Mouse (Mus musculus) testis, adult 2 months (tissue): ENCODE results near the gene Supt20. TPM values are rescaled to one million over a fixed set of nuclear protein-coding genes. Genes with fewer than 3 reads are reported as not detected.

Experiments used
- H3K27ac ChIP-seq: fragments of 200-500 bp; 2 replicates; pipeline ENCODE4 v1.5.1; 2012; ENCODE audit warnings: low read depth, low read length; ENCODE audit not compliant: control insufficient read depth, insufficient read depth
- H3K27me3 ChIP-seq: fragments of 200-500 bp; 2 replicates; pipeline ENCODE4 v1.6.1; 2012; ENCODE audit warnings: mild to moderate bottlenecking, low read length, moderate library complexity; ENCODE audit not compliant: control insufficient read depth, insufficient read depth
- H3K36me3 ChIP-seq: fragments of 200-500 bp; 2 replicates; pipeline ENCODE4 v1.6.1; 2012; ENCODE audit warnings: mild to moderate bottlenecking, low read length; ENCODE audit not compliant: control insufficient read depth, insufficient read depth
- H3K4me1 ChIP-seq: fragments of 200-500 bp; 2 replicates; pipeline ENCODE4 v1.6.1; 2012; ENCODE audit warnings: low read length; ENCODE audit not compliant: control insufficient read depth, insufficient read depth
- H3K4me3 ChIP-seq: fragments of 200-500 bp; 2 replicates; pipeline ENCODE4 v1.5.1; 2012; ENCODE audit warnings: low read depth, mild to moderate bottlenecking, low read length, moderate library complexity, mixed read lengths; ENCODE audit not compliant: control insufficient read depth
- CTCF ChIP-seq: fragments of 200-500 bp; IDR thresholded peaks from 2 replicates; pipeline ENCODE4 v1.5.1; 2012; ENCODE audit warnings: low read depth, mild to moderate bottlenecking, inconsistent platforms, low read length, moderate library complexity; ENCODE audit not compliant: control insufficient read depth, insufficient read depth, insufficient replicate concordance
- POLR2A ChIP-seq: fragments of 200-500 bp; IDR thresholded peaks from 2 replicates; pipeline ENCODE4 v1.6.1; 2012; ENCODE audit warnings: low read depth, mild to moderate bottlenecking, inconsistent platforms, low read length, moderate library complexity; ENCODE audit not compliant: control insufficient read depth
- polyA plus RNA-seq: library from polyadenylated mRNA; depleted of rRNA; stranded (reverse); fragments of >200 nt; gene quantifications from 2 replicates; pipeline ENCODE4 v1.2.3, GENCODE M21; 2012; rRNA removed

The Supt20 gene
- polyA plus RNA-seq, 1 experiment, result 286 TPM

GRCm38 (mm10) chr3:54775989-54776631 lies 83.5 kb downstream of the Supt20 start:
- Histone ChIP-seq H3K36me3 (no peaks in the 10 kb centered on the region), H3K27me3 (no peaks in the 10 kb centered on the region), H3K27ac (no peak overlapping the region), H3K4me3 (no peak overlapping the region), H3K4me1 (no peaks in the 10 kb centered on the region)
- no peak for TF ChIP-seq CTCF
- no peak for TF ChIP-seq POLR2A

Other genes starting within 250 kb of the Supt20 start
- gene Gm21958, start 21.5 kb downstream of the Supt20 start, polyA plus RNA-seq, result not detected in 2 replicates
- gene Exosc8, start 42.6 kb downstream of the Supt20 start, polyA plus RNA-seq, result 10.4 and 13.0 TPM in 2 replicates
- 5.7 TPM in 2 replicates for gene Alg5, start 42.7 kb downstream of the Supt20 start, polyA plus RNA-seq
- gene Smad9, start 62.8 kb downstream of the Supt20 start, polyA plus RNA-seq, result 0.47 and 0.61 TPM in 2 replicates
- gene Rfxap, start 115.0 kb downstream of the Supt20 start, polyA plus RNA-seq, result 20.8 and 23.1 TPM in 2 replicates
- 0.02 and 0.05 TPM in 2 replicates for gene Sertm1, start 223.1 kb downstream of the Supt20 start, polyA plus RNA-seq